Mouse (Mus musculus) liver, embryonic 14.5 days (tissue): ENCODE data around the gene Bak1.

Experiments used
- CTCF ChIP-seq: IDR thresholded peaks from 2 replicates; pipeline ENCODE4 v1.5.1; 2016; ENCODE audit warnings: antibody characterized with exemption, low read depth, control low read depth
- EP300 ChIP-seq: IDR thresholded peaks from 2 replicates; pipeline ENCODE4 v1.6.1; 2016; ENCODE audit warnings: antibody characterized with exemption, low read depth

DNA sequence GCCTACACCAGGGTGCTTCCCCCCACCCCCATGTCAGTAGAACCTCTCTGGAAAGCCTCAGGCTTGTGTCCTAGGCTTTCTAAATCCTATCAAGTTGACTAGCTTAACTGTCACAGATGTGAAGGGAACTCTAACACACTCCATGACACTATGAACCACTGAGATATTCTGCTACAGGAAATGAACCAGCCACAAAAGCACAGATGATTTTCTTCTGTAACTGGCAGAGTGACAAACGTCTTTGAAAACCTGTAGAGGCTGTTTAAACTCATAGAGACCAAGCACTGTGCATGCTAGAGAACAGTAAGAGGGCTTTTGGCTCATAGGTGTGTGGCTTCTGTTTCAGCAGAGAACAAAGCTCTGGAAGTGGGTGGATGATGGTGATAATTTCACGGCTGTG lies 47.8 kb downstream of the Bak1 start:
- TF ChIP-seq EP300 (no peak), CTCF (no peak)
